Mouse (Mus musculus) urinary bladder, postnatal 10 days (tissue): Measurements from ENCODE around the gene Pbld2.

Experiments used
- DNase-seq: peaks from one replicate; pipeline ENCODE4 v3.0.0; 2022; ENCODE audit warnings: low spot score

Pbld2 gene

DNA sequence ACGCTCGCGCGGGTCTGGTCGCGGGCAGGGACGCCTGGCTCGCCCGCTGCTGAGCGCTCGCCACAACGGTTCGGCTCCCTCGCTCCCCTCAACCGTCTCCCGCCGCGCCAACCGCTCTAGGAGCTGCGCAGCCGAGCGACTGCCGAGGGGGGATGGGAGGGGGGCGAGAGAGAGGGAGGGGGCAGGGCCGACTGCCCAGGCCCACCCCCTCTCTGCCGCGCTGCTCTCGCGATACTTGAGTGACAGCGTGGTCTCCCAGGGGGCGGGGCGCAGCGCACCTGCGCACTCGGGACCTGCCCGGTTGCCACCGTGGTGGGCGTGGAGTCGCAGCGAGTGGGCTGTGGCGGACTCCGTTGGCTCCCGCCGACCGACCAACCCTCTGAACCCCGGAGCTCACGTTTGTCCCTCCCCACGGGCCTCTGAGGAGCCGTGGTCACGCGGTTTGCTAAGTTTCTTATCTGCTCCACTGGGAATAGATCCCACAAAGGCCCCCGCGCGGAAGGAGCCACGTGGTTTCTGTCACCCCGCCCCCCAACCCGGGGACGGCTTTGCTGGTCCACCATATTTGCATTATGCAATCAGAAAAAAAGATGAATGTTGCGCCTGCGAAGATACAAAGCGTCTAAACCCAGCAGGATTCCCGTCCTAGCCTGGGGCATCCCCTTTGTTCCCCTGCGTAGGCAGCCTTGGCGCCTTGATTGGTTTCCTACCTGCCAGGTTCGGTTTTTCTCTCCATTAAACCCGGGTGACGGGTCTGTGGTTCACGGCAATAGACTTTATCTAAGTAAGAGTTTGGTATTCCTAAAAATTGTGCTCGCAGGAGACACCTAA lies at the start of gene Pbld2, which contains the start of gene Hnrnph3:
Gene Pbld2 (plus strand): TSS at position 567 of the 831 bp plus-strand sequence.
Gene Hnrnph3 (minus strand): TSS at position 469 of the 831 bp plus-strand sequence.
- peak; percentile 99 for DNase-seq

GRCm38 (mm10) chr10:62979667-62980038 lies 44.5 kb upstream of the Pbld2 start:
- no peak for DNase-seq

- peak; percentile 50 for DNase-seq
These were observed 43.8 kb upstream of the Pbld2 start, which contains the start of gene Rufy2 for GRCm38 (mm10) chr10:62980039-62980954. Gene Rufy2 (plus strand): TSS chr10:62980223.

DNA sequence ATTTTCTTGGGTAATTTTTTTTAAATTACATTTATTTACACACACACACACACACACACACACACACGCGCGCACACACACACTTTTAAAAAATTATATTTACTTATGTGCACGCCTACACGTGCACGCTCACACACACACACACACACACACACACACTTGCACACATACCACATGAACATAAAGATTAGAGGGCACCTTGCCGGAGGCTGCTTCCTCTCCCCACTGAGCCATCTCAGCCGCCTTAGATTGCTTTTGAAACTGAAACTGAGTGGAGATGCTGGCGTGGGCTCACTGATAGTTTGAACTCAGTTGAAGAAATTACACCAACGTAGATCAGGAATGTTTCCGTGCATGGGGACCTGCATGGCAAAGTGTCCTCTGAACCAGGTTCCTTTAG lies 40.0 kb upstream of the Pbld2 start:
- no peak for DNase-seq

DNA sequence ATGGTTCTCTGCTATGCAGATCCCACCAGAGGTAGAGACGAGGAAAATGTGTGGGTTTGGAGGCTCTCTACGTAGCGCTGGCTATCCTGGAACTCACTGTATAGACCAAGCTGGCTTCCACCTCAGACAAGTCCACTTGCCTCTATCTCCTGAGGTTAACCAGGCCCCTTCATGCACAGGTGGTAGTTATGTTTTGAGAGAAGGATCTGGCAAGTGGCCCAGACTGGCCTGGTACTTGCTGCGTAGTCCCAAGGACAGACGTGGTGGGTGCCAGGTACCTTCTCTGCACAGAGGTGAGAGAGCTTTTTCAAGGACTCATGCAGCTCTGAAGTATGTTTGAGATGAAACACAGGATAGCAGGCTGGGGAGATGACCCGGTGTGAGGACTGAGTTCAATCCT lies 39.6 kb upstream of the Pbld2 start:
- DNase-seq = no peak

DNA sequence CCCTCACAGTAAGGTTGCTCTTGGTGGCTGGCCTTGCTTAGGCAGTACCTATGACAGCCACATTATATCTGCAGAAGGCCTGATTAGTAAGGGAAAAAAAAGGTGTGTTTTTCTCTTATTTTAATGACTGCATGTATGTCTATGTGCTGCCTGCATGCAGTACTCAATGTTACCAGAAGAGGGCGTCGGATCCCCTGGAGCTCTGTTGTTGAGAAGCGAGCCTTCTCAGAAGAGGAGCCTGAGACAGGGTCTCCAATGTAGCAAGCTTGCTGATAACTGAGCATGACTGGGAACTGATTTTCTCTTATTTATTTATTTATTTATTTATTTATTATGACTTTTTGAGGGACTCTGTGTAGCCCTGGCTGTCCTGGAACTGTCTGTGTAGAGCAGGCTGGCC lies 36.8 kb upstream of the Pbld2 start:
- DNase-seq = no peak

GRCm38 (mm10) chr10:62990636-62991035 lies 33.5 kb upstream of the Pbld2 start:
- no peak for DNase-seq

DNA sequence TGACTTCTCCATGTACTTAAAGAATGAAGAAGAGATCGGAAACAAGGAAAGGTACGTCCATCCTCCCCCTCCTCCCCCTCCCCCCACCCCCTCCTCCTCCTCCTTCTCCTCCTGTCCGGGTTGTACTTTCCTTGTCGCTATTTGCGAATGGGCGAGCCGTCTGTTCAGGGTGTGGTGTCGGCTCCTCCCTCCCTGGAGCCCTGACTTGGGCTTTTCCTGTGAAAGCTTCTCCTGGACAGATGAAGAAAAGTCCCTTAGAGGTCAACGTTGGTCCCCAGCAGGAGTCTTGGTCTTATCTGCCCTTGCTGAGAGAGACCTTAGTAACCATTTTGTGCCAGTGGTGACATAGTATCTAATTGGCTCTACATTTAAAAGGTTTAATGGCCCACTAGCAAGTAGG lies 30.1 kb upstream of the Pbld2 start:
- no peak for DNase-seq

DNA sequence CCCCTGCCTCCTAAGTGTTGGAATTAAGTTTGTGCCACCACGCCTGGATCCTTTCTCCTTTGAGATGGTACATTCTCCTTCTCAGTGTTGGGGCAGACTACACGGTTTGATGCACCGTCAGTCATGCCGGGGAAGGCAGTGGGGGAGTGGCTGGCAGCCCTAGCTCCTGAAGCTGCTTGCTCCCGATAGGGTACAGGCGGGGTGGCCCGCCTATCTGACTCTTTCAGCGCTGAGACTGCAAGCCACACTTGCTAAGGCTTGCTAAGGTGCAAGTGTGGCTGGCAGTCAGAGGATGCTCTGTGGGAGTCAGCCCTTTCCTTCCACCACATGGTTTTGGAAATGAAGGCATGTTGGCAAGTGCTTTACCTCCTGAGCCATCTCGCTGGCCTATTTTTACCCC lies 23.5 kb upstream of the Pbld2 start:
- DNase-seq = no peak

DNA sequence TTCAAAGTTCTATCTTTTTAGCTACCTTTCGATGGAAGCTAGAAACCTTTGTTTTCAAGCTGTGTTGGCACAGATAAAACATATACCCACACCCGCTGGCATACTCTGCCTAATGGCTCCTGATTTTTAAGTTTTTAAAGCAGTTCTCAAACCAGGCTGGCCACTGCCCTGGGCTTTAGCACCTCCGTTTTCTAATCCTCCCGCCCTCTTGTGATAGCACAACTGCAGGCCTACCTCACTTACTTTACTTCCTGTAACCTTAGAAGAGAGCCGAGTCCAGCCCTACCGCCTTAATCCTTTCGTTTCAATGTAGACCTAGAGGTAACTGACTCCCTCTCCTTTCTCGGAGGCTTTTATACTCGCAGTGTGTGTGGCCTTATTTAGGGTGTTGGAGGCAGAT lies 20.9 kb upstream of the Pbld2 start:
- no peak for DNase-seq

DNA sequence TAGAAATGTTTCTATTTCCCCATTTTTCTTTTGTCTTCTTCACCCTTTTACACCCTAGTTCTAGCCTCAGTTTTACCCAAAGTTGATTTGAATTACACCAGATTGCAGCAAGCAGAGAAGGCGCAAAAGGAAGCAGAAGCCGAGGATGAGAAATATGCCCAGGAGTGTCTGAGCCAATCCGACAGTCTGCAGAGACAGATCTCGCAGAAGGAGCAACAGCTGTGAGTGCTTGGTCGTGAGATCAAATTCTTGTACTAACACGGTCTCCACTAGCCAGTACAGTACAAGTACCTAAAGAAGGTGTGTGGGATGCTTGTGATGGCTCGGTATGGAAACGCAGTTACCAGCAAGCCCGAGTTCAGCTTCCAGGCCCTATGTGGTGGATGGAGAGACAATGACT lies 19.6 kb upstream of the Pbld2 start:
- DNase-seq = no peak

- DNase-seq = no peak
These were observed 15.9 kb upstream of the Pbld2 start for GRCm38 (mm10) chr10:63008193-63008592.

DNA sequence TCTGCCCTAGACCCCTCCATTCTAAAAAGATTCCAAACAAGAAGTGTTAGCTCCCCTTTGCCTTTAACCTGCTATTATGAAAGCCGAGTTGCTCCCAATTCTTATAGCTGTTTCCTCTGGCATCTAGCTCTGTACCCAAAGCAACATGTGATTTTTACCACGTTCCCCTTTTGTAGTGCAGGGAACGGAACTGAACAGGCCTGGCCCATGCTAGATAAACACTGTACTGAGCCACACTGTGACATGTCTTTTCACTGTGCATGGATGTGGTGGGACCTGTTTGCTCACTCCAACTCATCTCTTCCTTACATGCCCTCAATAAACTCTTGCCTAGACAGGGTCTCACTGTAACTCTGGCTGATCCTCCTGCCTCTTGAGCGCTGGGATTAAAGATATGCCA lies 13.8 kb upstream of the Pbld2 start:
- DNase-seq = no peak

GRCm38 (mm10) chr10:63011556-63011955 lies 12.6 kb upstream of the Pbld2 start:
- DNase-seq = no peak

DNA sequence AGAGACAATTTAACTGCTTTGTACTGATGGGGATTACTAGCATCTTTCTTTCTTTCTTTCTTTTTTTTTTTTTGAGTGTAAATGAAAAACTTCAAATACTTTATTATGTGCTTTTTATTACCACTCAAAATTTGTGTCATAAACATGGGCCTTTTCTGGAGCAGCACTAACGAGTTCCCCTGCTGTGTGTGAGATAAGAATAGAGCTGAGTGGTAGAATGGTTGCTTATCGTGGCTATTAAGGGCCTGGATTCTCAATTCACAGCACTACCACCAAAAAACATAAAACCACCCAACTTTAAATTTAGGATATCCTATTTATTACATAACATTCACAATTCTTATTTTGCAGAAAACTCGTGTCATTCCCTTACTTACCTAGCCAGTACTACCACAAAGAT lies 10.6 kb upstream of the Pbld2 start:
- DNase-seq = no peak

DNA sequence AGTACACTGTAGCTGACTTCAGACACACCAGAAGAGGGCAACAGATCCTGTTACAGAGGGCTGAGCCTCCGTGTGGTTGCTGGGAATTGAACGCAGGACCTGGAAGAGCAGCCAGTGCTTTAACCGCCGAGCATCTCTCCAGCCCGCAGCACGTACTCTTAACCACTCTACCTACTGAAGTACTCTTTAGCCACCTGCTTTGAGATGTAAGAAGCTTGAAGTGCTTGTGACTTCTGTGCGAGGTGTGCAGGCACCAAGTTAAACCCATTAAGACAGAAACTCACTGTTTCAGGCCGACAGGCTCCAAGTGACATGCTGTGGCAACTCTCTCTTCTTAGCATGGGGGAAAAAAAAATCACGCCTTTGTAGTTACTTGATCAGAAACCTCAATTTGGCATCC lies 9.9 kb upstream of the Pbld2 start:
- no peak for DNase-seq

DNA sequence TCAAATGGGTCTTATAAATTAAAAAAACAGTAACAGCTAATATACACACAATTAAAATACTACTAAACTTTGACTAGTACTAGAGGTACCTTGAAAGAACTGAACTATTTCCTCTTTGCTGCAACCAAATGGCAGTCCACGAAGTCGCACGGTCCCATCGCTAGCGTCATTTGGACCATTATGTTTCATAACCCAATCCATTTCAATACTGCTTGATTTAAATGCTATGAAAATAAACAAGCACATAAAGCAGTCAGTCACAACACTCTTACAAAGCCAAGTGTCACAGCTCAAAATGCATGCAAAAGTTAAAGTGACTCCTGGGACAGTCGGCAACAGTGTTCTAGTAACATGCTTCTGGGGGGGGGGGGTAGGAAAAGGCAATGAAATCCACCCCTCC lies 4.8 kb upstream of the Pbld2 start:
- DNase-seq = no peak

DNA sequence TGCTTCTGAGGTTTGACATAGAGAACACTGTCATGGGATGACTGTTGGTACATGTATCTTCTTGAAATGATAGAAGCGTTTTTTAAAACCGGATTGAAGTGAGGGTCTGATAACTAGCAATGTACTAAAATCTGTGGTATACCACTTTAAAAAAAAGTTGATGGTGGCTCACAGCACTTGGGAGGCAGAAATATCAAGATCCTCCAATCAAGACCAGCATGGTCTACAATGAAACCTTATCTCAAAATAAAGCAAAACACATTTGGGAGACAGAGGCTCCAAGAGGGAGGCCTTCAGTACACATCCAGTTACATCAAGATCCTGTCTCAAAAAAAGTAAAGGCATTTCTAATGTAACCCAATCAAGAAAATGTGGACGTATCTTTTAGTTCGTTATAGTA lies 2.4 kb upstream of the Pbld2 start:
- DNase-seq = no peak

- no peak for DNase-seq
These were observed 1.5 kb upstream of the Pbld2 start for GRCm38 (mm10) chr10:63022541-63023120.

- peak; percentile 24 for DNase-seq
These were observed 880 bp upstream of the Pbld2 start for GRCm38 (mm10) chr10:63023121-63023748.

GRCm38 (mm10) chr10:63024580-63024910 lies 430 bp downstream of the Pbld2 start:
- DNase-seq = no peak

GRCm38 (mm10) chr10:63025016-63025415 lies 901 bp downstream of the Pbld2 start:
- no peak for DNase-seq
